Mouse (Mus musculus) bone marrow, adult 2 months (tissue): ENCODE measurements around the gene Ssr1.

Source experiments
- CTCF ChIP-seq: fragments of 200-500 bp; IDR thresholded peaks from 2 replicates; pipeline ENCODE4 v1.5.1; 2011; ENCODE audit warnings: low read length, control low read depth; ENCODE audit not compliant: control insufficient read depth, insufficient read depth
- POLR2A ChIP-seq: fragments of 200-500 bp; IDR thresholded peaks from 2 replicates; pipeline ENCODE4 v1.6.1; 2011; ENCODE audit warnings: low read depth, mild to moderate bottlenecking, control low read depth, low read length, borderline replicate concordance; ENCODE audit not compliant: control insufficient read depth

DNA sequence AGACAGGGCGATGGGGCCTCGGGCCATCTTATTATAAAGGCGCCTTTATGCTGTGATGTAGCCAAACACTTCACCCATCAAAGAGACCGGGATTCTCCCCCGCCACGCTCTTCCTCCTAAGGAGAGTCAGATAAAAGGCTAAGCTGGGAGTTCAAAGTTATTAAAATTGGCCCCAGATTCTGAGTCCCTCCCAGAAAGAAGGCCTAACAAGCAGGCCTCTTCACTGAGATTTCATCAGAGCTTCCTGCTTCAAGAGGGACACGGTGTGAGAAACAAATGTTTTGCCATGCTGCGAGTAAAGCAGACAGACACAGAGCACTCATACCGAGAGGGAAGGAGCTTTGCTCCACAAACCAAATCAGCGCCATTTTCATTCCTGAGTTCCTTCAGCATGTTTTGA is 26.5 kb downstream of the Ssr1 start:
- no peak for TF ChIP-seq CTCF
- TF ChIP-seq POLR2A = no peak
